Mouse (Mus musculus): ENCODE results near the gene Akr1c20.

DNA sequence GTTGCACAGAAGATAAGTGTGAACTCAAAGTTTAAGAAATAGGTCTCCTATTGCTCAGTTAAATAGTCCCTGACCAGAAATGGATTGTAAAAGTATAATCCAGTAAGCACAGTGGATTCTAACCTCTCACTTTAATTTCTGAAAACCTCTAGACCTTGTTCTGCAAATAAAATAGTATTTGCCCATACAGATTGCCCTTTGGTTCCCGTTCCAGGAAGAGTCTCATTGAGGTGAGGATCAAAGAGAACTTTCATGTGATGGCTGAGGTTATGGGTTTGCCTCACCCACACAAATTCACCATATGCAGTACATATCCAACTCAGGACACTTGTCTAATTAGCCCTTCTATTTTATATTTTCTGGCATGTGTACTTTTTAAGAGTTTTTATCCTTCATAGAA lies 55.2 kb downstream of the Akr1c20 start:
- TF ChIP-seq GATA1 (IDR thresholded peaks at IDR 0.05; ENCODE audit: low read length) (no peak), TAL1 (IDR thresholded peaks at IDR 0.05; ENCODE audit: low read length) (no peak)

All from erythroblast, embryonic 14.5 days (primary cell).